Mouse (Mus musculus): ENCODE measurements around the gene Adamts17.

DNA sequence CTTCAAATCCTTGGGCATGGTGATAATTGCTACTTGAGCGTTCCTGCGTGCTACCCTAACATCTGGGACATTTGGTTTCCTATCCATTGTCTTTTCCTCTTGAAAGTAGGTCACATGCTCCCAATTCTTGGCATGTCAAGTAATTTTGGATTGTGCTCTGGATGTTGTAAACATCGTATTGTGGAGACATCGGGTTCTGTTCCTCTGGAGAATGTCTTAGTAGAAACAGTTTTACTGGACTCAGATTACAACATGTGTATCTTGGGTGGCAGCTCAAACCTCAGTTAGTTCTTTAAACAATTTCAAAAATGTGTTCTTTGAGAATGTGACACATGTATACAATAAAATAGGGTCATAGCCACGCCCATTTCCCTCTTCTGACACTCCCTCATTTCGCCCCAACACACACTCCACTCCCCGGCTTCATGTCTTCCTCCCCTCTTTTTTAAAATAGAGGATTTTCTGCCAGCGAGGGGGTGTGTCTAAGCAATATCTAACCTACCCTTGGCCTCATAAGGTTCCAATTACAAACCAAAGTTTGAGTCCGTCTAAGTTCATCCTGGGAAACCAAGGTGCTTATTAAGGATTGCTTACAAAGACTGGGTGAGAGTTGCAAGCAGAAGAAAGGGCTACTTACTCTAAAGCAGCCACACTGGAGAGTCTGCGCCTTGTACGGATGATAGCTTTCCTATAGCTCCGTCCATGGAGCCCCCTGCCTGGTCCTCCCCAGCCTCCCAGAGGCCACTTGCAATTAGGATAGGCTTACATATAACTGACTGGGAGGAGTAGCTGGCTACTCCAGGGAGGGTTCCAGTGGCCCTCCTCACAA is 18.9 kb downstream of the Adamts17 start:
- no peak for TF ChIP-seq CTCF (IDR thresholded peaks at IDR 0.05; ENCODE audit: low read depth)
- no peak for TF ChIP-seq EP300 (IDR thresholded peaks at IDR 0.05; ENCODE audit: low read depth)
